Mouse (Mus musculus) limb, embryonic 14.5 days (tissue): ENCODE data around the gene Cd7. TPM values are rescaled to one million over a fixed set of nuclear protein-coding genes. Genes with fewer than 3 reads are reported as not detected.

Experiments used
- ATAC-seq: fragments of 200-750 bp; cut with Nextera tagmentation; 2 replicates; pipeline ENCODE4 v1.8.0; 2017; ENCODE audit warnings: low read depth, moderate number of reproducible peaks, moderate TSS enrichment; ENCODE audit not compliant: low FRiP score
- DNase-seq: peaks from one replicate; pipeline ENCODE4 v3.0.0-alpha.2; 2015; ENCODE audit warnings: low spot score
- H3K27ac ChIP-seq: fragments of 300-500 bp; sonication (generic); replicated peaks from 2 replicates; pipeline ENCODE4 v1.5.1; 2014; ENCODE audit warnings: low read depth, mild to moderate bottlenecking, low read length, moderate library complexity, mixed read lengths
- H3K27me3 ChIP-seq: fragments of 300-500 bp; sonication (generic); 2 replicates; pipeline ENCODE4 v1.6.1; 2014; ENCODE audit warnings: low read length, mixed read lengths; ENCODE audit not compliant: control insufficient read depth, insufficient read depth
- H3K36me3 ChIP-seq: fragments of 300-500 bp; sonication (generic); 2 replicates; pipeline ENCODE4 v1.6.1; 2014; ENCODE audit warnings: mild to moderate bottlenecking, low read length, moderate library complexity, mixed read lengths; ENCODE audit not compliant: control insufficient read depth, insufficient read depth
- H3K4me1 ChIP-seq: fragments of 300-500 bp; sonication (generic); 2 replicates; pipeline ENCODE4 v1.6.1; 2014; ENCODE audit warnings: antibody characterized with exemption, low read length, mixed read lengths; ENCODE audit not compliant: control insufficient read depth, insufficient read depth
- H3K4me2 ChIP-seq: fragments of 300-500 bp; sonication (generic); replicated peaks from 2 replicates; pipeline ENCODE4 v1.6.1; 2014; ENCODE audit warnings: low read depth, mild to moderate bottlenecking, low read length, moderate library complexity; ENCODE audit not compliant: severe bottlenecking
- H3K4me3 ChIP-seq: fragments of 300-500 bp; sonication (generic); replicated peaks from 2 replicates; pipeline ENCODE4 v1.5.1; 2014; ENCODE audit warnings: low read length
- H3K9ac ChIP-seq: fragments of 300-500 bp; sonication (generic); 2 replicates; pipeline ENCODE4 v1.6.1; 2014; ENCODE audit warnings: mild to moderate bottlenecking, low read depth, low read length, moderate library complexity; ENCODE audit not compliant: severe bottlenecking
- H3K9me3 ChIP-seq: fragments of 300-500 bp; sonication (generic); 2 replicates; pipeline ENCODE4 v1.6.1; 2016; ENCODE audit warnings: low read length; ENCODE audit not compliant: control insufficient read depth
- POLR2A ChIP-seq: fragments of 200-500 bp; IDR thresholded peaks from 2 replicates; pipeline ENCODE4 v1.8.0; 2012; ENCODE audit warnings: inconsistent platforms, mild to moderate bottlenecking, moderate library complexity, borderline replicate concordance; ENCODE audit not compliant: insufficient read depth, insufficient read length; ENCODE audit errors: extremely low read depth
- WGBS: fragments of 180-500 bp; shearing (Covaris S2); extraction: QIAGEN DNeasy Blood & Tissue Kit; methylation state at CpG from one replicate; pipeline ENCODE4 v1.1.7; 2014; 5-methylcytosine and 5-hydroxymethylcytosine counted together
- polyA plus RNA-seq, 2 experiments: library from polyadenylated mRNA; depleted of rRNA in 1 of 2; stranded (reverse) in 1 of 2; unstranded in 1 of 2; fragments of >200 nt; fragmentation: Nextera tagmentation in 1 of 2; extraction: Ambion mirVana in 1 of 2; gene quantifications; 2 replicates each; pipeline versions ENCODE4 v1.2.1 to v1.2.3; 2012 to 2014

Gene Cd7
- polyA plus RNA-seq, 2 experiments = 0.19 to 0.36 TPM

DNA sequence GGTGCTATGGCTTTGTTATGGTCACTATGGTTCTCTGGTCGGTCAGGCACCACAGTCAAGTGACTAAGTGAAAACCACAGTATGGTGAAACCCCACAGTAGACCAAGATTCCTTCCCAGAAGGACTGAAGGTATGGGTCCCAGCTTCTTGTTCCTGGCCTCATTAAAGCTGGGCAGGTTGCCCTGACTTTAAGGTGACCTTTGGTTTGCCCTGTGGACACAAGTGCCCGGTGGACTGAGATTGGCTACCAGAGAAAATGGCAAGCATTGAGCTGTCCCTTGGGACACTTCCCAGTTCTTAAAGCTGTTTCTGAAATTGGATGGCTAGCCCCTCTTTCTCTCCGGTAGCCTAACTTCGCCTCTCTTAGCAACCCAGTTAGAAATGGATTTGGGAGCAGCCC, 19.7 kb upstream of the Cd7 start:
- 92% methylated on average over 4 of the region's 4 CpGs for WGBS
- H3K9ac ChIP-seq = no peak overlapping the region
- no peak overlapping the region for H3K4me2 ChIP-seq

DNA sequence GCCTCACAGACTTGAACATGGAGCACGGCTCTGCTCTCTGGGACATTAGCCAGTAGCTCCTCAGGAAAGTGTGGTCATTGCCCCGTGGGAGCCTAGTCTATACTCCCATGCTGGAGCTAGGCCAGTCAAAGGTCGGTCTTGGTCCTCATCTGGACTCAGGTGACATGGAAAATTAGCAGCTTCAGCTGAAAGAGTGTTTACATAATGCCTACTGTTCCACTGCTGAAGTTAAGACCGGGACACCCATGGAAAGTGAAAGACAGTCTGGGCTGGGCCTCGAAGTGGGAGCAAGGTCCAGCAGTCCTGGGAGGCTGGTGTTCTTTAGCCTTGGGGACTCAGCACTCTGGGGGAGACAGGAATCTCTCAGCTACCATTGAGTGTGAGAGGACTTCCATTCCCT, 18.9 kb upstream of the Cd7 start:
- no peak for TF ChIP-seq POLR2A
- Histone ChIP-seq H3K4me1 (no peaks in the 10 kb centered on the region), H3K4me3 (no peak overlapping the region), H3K4me2 (no peak overlapping the region), H3K27ac (no peak overlapping the region), H3K27me3 (no peaks in the 10 kb centered on the region), H3K9me3 (no peaks in the 10 kb centered on the region), H3K36me3 (no peaks in the 10 kb centered on the region), H3K9ac (no peak overlapping the region)
- WGBS = 76% methylated on average over 5 of the region's 5 CpGs
- ATAC-seq = no peak
- DNase-seq = no peak

More for the DNA sequence above, 19.7 kb upstream of the Cd7 start:
- DNase-seq = no peak
- no peaks in the 10 kb centered on the region for H3K4me1 ChIP-seq
- ATAC-seq = no peak
- no peak overlapping the region for H3K27ac ChIP-seq
- TF ChIP-seq POLR2A = no peak
- no peaks in the 10 kb centered on the region for H3K36me3 ChIP-seq
- no peak overlapping the region for H3K4me3 ChIP-seq
- H3K9me3 ChIP-seq = no peaks in the 10 kb centered on the region
- no peaks in the 10 kb centered on the region for H3K27me3 ChIP-seq

DNA sequence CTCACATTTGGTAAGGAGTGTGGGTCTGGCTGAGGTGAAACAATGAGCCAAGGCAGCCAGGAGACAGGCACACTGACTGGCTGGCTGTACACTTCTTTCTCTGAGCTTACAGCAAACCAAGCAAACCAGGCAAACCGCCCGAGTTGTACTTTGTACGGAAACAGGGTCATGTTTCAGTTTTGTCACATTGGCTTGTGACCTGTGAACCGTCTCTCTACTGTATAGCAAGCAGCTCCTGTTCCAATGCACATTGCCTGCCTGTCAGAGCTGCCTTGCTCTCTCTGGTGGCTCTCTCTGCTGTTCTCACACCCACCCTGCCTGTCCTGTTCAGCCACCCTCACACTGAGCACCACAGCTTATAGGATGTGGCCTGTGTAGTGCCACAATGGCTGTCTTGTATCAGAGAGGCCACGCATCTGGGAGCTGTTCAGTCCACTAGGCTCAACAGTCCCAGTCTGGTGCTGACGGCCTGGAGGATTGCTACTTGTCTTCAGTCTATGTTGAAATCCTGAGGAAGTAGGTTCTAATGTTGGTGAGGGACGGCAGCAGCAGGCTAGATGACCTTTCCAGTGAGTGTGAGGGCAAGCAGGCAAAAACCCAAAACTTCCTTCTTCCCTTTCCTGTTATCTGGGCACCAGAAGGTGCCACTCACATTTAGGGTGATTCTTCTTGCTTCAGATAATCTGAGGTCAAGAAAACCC, 17.5 kb upstream of the Cd7 start:
- TF ChIP-seq POLR2A = no peak
- Histone ChIP-seq H3K9ac (peak overlapping the region; percentile 36; the same call in 1 of the 2 replicates), H3K9me3 (no peaks in the 10 kb centered on the region), H3K4me2 (no peak overlapping the region), H3K36me3 (no peaks in the 10 kb centered on the region), H3K27me3 (no peaks in the 10 kb centered on the region), H3K27ac (no peak overlapping the region), H3K4me3 (no peak overlapping the region), H3K4me1 (no peaks in the 10 kb centered on the region)
- ATAC-seq (no peak), DNase-seq (no peak)
- 54% methylated on average over 7 of the region's 7 CpGs for WGBS

DNA sequence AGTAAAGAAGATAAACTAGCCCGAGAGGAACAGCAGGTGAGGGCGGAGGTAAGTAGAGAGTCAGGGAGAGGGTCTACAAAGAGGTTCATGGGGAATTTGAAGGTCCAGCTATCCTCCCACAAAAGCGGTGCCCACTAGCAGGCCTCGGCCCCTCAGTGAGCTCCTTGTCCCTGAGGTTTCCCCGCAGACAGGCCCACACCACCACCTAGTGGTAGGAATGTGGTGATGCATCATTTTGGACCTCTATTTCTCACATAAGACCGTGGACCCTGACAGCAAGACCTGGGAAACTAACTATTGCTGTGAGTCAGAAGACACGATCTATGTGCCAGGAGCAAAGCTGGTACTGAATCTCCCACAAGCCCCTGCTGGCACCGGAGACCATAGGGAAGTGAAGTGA, 14.3 kb upstream of the Cd7 start:
- no peaks in the 10 kb centered on the region for H3K4me1 ChIP-seq
- H3K27ac ChIP-seq = no peak overlapping the region
- no peaks in the 10 kb centered on the region for H3K27me3 ChIP-seq
- H3K9me3 ChIP-seq = no peaks in the 10 kb centered on the region
- ATAC-seq (peak; percentile 71; the same call in 1 of the 2 replicates), DNase-seq (peak; percentile 75)
- H3K9ac ChIP-seq = no peak overlapping the region
- H3K4me3 ChIP-seq = no peak overlapping the region
- no peak for TF ChIP-seq POLR2A
- no peak overlapping the region for H3K4me2 ChIP-seq
- WGBS = 12% methylated on average over 8 of the region's 8 CpGs
- H3K36me3 ChIP-seq = no peaks in the 10 kb centered on the region

DNA sequence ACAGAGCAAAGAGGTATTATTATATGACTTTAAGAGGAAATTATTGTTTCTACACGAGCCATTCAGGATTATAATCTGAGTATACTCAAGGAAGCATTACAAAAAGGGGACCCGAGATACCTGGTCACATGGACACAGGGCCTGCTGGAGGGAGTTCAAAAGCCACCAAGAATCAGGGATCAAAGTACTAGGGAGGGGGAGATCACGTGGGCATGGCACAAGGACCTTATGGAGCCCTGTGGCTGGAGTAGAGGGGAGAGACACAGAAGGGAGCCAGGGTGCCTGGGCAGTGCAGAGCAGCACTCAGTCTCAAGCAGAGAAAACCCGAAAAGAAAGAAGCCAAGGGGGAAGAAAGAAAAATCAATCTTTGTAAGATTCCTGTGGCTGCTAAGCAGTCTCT, 13.2 kb upstream of the Cd7 start:
- Histone ChIP-seq H3K27ac (no peak overlapping the region), H3K9ac (no peak overlapping the region), H3K4me1 (no peaks in the 10 kb centered on the region), H3K36me3 (no peaks in the 10 kb centered on the region), H3K27me3 (no peaks in the 10 kb centered on the region), H3K4me3 (no peak overlapping the region), H3K9me3 (no peaks in the 10 kb centered on the region), H3K4me2 (no peak overlapping the region)
- TF ChIP-seq POLR2A = no peak
- WGBS = 59% methylated on average over 4 of the region's 4 CpGs
- ATAC-seq (no peak), DNase-seq (no peak)
